Mouse (Mus musculus): ENCODE data around the gene Sult1c1. TPM values are rescaled to one million over a fixed set of nuclear protein-coding genes. Genes with fewer than 3 reads are reported as not detected.
"Not testable (repeated sequence)": the region's sequence is repeated elsewhere in the genome, so short reads cannot be mapped to it uniquely, and the experiment has no call there.

The Sult1c1 gene
- total RNA-seq (2021), result not detected
- long read RNA-seq, experiment 1, result 0 reads
- long read RNA-seq, experiment 2, result 0 reads

DNA sequence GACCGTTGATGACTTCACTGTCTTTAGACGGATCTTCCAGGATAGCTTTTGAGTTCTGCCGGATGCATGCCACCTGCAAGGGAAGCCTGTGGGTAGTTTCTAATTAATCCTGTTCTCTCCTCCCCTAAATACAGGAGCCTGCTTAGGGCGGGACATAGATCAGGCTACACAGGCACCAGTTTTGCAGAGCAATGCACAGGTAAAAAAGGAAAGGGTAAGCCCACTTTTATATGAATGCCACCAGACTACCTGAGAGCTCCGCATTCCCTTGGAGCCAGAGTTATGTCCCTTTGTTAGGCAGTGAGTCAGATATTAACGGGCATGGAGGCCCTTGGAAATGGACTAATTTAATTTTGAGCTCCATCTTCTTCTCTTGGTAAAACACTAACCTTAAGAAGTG, at the start of gene Sult1c1:
TSS of gene Sult1c1 (minus strand) at position 101 of the 400 bp plus-strand sequence.
- DNase-seq (ENCODE audit: low spot score in 2 of 2), result no peak

DNA sequence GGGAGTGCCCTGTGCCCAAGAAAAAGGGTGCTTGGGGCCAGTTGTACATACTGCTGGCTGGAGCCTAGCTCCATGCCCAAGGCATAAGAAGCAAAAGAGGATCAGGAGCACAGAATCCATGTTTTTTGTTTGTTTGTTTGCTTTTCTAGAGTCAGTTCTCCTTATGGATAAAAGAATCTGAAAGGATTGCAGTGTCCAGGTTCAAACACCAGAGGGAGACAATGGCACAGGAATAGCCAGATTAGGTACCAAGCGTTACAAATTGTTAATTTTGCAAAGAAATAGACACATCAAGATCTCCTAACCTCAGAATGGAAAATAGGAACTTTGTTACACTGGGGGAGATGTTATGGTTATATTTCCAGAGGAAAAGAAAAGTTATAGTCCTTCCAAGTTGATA, 23.7 kb upstream of the Sult1c1 start:
- DNase-seq (ENCODE audit: low spot score in 2 of 2), result no peak

DNA sequence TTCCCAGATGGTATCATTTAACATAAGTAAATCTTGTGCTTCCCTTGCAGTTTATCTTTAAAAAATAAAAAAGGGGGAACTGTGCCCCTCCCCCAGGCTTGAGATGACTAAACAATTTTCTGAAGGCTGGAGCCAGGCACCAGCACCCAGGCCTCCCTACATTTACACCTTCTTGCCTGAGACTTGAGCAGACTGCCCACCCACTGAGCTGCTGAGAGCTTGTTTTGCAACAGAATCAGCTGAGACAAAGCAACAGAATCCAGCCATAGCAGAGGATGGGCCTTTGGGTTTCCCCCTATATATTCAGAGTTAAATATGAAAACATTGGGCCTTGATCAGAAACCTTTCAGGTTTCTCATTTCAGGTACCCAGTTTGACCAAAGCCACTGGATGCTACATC, 20.7 kb upstream of the Sult1c1 start:
- DNase-seq (ENCODE audit: low spot score in 2 of 2), result no peak

DNA sequence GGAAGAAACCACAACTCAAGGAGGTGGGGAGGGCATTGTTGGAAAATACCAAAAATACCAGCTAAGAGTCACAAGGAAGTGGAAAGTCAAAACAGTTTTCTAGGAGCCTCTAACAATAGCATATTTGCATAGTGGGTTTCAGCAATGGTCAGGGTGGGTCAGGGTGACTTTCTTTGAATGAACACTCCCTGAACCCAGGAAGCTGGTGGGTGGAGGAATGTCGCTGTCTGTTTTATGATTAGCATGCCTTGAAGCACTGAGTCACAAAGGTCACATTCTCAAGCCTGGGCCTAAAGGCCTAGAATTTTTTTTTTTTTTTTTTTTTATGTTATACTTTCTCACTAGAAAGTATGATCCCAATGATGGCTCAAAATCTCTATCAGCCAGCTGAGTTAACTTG, 20.1 kb upstream of the Sult1c1 start:
- DNase-seq (ENCODE audit: low spot score in 2 of 2), result not testable (repeated sequence)

DNA sequence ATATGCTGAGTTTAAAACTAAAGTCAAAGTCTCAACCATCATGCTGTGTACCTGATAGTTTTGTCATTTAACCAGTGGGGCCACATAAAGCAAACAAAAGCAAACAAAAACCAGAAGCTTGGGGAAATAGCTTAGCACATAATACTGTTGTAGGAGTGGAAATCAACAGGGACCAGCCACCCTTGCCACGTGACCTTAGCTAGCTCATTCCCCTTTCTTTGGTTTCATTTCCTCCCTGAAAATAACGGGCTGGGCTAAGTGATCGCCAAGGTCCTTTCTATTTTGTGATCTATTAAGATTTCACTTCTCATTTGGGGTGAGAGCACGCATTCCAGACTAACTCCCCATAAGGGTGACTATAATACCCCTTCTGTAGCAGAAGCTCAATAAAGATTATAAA, 13.0 kb upstream of the Sult1c1 start:
- DNase-seq (ENCODE audit: low spot score in 2 of 2), result no peak

DNA sequence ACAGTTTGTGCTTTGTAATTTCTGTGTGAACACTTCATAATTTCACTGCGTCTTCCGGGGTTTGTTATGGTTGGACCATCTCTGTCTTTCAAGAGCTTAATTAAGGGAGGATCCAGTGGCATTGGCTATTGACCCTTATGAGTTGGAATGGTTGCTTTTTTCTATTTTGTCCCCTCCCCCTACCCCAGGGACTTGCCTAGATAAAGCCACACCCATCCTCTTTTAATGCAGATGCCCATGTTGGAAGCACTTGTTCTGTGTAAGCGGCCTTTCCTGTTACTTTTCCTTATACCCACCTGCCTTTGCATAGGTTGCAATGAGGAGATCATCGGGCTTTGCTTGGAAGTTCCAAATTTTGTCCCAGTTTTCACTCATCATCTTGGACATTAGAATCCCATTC, 16.9 kb downstream of the Sult1c1 start:
- no peak for DNase-seq (ENCODE audit: low spot score in 2 of 2)

DNA sequence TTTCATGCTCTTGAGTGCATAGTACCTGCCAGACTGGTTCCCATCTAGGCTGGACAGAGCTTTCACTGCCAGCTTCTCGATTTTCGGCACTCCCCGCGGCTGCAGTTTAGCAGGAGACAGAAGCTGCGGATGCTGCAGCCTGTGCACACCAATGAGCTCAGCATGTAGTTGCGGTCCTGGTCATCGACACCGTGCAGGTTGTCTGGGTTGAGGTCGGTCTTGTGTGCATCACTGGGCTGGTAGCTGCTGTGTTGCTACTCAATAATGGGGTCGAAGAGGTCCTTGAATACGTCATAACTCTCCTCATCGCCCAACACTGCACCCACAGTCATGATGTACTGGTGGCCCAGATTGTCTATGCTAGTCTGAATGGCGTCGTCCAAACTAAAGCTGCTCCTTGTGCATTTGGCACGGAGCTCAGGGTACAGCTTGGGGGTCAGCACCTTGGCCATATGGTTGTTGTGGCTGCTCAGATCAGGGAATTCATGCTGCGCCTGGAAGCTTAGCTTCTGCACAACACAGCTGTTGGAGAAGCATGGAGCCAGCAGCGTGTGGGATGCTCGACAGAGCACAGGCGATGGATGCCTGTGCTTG, 48.8 kb downstream of the Sult1c1 start:
- no peak for DNase-seq (ENCODE audit: low spot score in 2 of 2)

DNA sequence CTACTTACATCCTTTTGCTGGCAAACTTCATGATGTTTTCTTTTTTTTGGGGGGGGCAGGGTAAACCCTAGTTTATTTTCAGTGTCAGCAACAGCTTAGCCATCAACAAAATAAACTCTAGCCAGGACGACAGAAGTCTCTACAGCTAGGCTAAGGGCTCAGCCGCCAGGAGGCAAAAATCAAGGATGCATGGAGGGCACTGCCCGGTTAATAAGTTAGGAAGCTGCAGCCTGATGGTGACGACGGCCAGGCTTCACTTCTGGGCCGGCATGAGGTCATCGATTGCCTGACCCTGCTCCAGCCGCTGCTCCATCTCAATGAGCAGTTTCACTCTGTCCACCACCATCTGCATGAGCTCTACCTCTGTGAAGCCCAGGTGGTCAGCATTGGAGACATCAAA, 49.7 kb downstream of the Sult1c1 start:
- no peak for DNase-seq (ENCODE audit: low spot score in 2 of 2)

Other genes starting within 250 kb of the Sult1c1 start
- gene Sult1c2, start 144.3 kb downstream of the Sult1c1 start, total RNA-seq (2021), result not detected

Measured in gastrocnemius, postnatal 4 days (tissue).